13 mouse cellular contexts compared by ENCODE assay signal in genomic region chr13:78183986-78184385, GRCm38 (mm10). TPM values are rescaled to one million over a fixed set of nuclear protein-coding genes. Genes with fewer than 3 reads are reported as not detected.
DNase-seq lines count a peak whose midpoint lies in the region; ATAC-seq lines count a peak whose summit lies in the region.
"Had no signal": no experiment of that assay in that cellular context is flagged by ENCODE, and none has a peak within 500 bp of the region (broad histone marks: within the 10 kb centered on the region; RNA-seq: fewer than 3 reads in every experiment).

No protein-coding gene starts in this region.

- H3K9ac ChIP-seq in forebrain, embryonic 14.5 days (ENCODE audit: low read length) = peak overlapping the region; percentile 64
- no peak overlapping the region for H3K9ac ChIP-seq in neural tube, embryonic 14.5 days (replicated peaks; ENCODE audit: low read depth, low read length)
- H3K9ac ChIP-seq: liver, postnatal 0 days had no signal

- peak overlapping the region; percentile 17; the same call in 1 of the 2 replicates for H3K4me3 ChIP-seq in forebrain, embryonic 14.5 days (ENCODE audit: low read depth, low read length)
- H3K4me3 ChIP-seq in midbrain, embryonic 10.5 days = peak overlapping the region; percentile 56
- no peak overlapping the region for H3K4me3 ChIP-seq in neural tube, embryonic 14.5 days (ENCODE audit: low read depth, low read length)
- H3K4me3 ChIP-seq: megakaryocyte, embryonic 14.5 days had no signal

- no peaks in the 10 kb centered on the region for H3K9me3 ChIP-seq in forebrain, embryonic 14.5 days (replicated peaks; ENCODE audit: control insufficient read depth, low read length)
- H3K9me3 ChIP-seq in midbrain, embryonic 10.5 days (replicated peaks) = no peaks in the 10 kb centered on the region
- H3K9me3 ChIP-seq in neural tube, embryonic 14.5 days (ENCODE audit: control insufficient read depth, low read length) = no peaks in the 10 kb centered on the region
- H3K9me3 ChIP-seq: G1E had no signal

- H3K4me2 ChIP-seq in forebrain, embryonic 14.5 days (ENCODE audit: low read length) = peak overlapping the region; percentile 55
- no peak overlapping the region for H3K4me2 ChIP-seq in neural tube, embryonic 14.5 days (ENCODE audit: low read depth, low read length)

- H3K36me3 ChIP-seq in forebrain, embryonic 14.5 days (ENCODE audit: control insufficient read depth, insufficient read depth, low read length) = peaks cover 15% of the 10 kb centered on the region
- H3K36me3 ChIP-seq in midbrain, embryonic 10.5 days = peaks cover 17% of the 10 kb centered on the region
- H3K36me3 ChIP-seq in neural tube, embryonic 14.5 days (ENCODE audit: control insufficient read depth, insufficient read depth, low read length) = no peaks in the 10 kb centered on the region
- H3K36me3 ChIP-seq: G1E had no signal

- H3K4me1 ChIP-seq in forebrain, embryonic 14.5 days (ENCODE audit: control insufficient read depth, insufficient read depth, low read length) = peaks cover 17% of the 10 kb centered on the region
- peaks cover 95% of the 10 kb centered on the region for H3K4me1 ChIP-seq in midbrain, embryonic 10.5 days
- peaks cover 5% of the 10 kb centered on the region; the same call in 1 of the 2 replicates for H3K4me1 ChIP-seq in neural tube, embryonic 14.5 days (ENCODE audit: control insufficient read depth, insufficient read depth, low read length)

- peak; percentile 30 to 54 for DNase-seq in layer of hippocampus, postnatal 10 days (ENCODE audit: low spot score in 2 of 2)
- no peak for DNase-seq in layer of hippocampus, adult 11-12 months (ENCODE audit: low spot score)
- peak; percentile 82 for DNase-seq in forebrain, embryonic 14.5 days (ENCODE audit: low spot score)
- peak; percentile 74 for DNase-seq in midbrain, embryonic 10.5 days (ENCODE audit: low spot score)
- no peak for DNase-seq in cerebellum, postnatal 14 days
- DNase-seq in thymus, postnatal 14 days = no peak
- DNase-seq: kidney, adult 18-20 months; liver, postnatal 0 days had no signal

- peak; percentile 57 for ATAC-seq in forebrain, embryonic 14.5 days
- peak; percentile 39; the same call in 1 of the 2 replicates for ATAC-seq in neural tube, embryonic 14.5 days (ENCODE audit: low read depth)
- no peak for ATAC-seq in inflammation-experienced regulatory T-cells, adult 6 months
- ATAC-seq: liver, postnatal 0 days had no signal

- WGBS in forebrain, embryonic 14.5 days = 7% methylated on average over 5 of the region's 5 CpGs
- WGBS in midbrain, embryonic 10.5 days = 2% methylated on average over 5 of the region's 5 CpGs
- WGBS in neural tube, embryonic 14.5 days = 11% methylated on average over 5 of the region's 5 CpGs

- H3K27ac ChIP-seq in forebrain, embryonic 14.5 days (ENCODE audit: low read depth, low read length) = peak overlapping the region; percentile 96
- peak overlapping the region; percentile 93 for H3K27ac ChIP-seq in midbrain, embryonic 10.5 days (replicated peaks)
- no peak overlapping the region for H3K27ac ChIP-seq in neural tube, embryonic 14.5 days (ENCODE audit: low read depth, low read length)

- H3K27me3 ChIP-seq in forebrain, embryonic 14.5 days (replicated peaks; ENCODE audit: control insufficient read depth, insufficient read depth, low read length) = peaks cover 23% of the 10 kb centered on the region
- H3K27me3 ChIP-seq in midbrain, embryonic 10.5 days (ENCODE audit: low read depth, poor library complexity, severe bottlenecking) = peaks cover 100% of the 10 kb centered on the region
- H3K27me3 ChIP-seq in neural tube, embryonic 14.5 days (ENCODE audit: control insufficient read depth, insufficient read depth, low read length) = no peaks in the 10 kb centered on the region

RNA-seq across cellular contexts. Expression of gene Nr2f1, which starts 15.6 kb away (rescaled TPM):
- total RNA-seq in layer of hippocampus, postnatal 10 days (2021) = 100 to 1,000 TPM; 108 to 121 TPM
- 75.7 and 82.0 TPM in 2 replicates for polyA plus RNA-seq in forebrain, embryonic 14.5 days (2014; fragmentation: Nextera tagmentation; extraction: Ambion mirVana)
- polyA plus RNA-seq in midbrain, embryonic 10.5 days (2016; fragmentation: Nextera tagmentation; extraction: Ambion mirVana) = 53.1 and 57.4 TPM in 2 replicates
- polyA plus RNA-seq in neural tube, embryonic 14.5 days (2014; fragmentation: Nextera tagmentation; extraction: Ambion mirVana) = 48.6 and 50.3 TPM in 2 replicates
- not detected for polyA plus RNA-seq in inflammation-experienced regulatory T-cells, adult 6 months (2017; shearing (Covaris generic))
- total RNA-seq: granulocyte monocyte progenitor cell, adult 5-6 weeks had no signal

Comparison
In these comparisons a context has a peak if more than half of its experiments do, and no peak if none do; other contexts are left out.
1. DNase-seq: peak in layer of hippocampus, postnatal 10 days (2 of 2), forebrain, embryonic 14.5 days (single experiment) and midbrain, embryonic 10.5 days (single experiment); none in layer of hippocampus, adult 11-12 months (single experiment), cerebellum, postnatal 14 days (0 of 2) and thymus, postnatal 14 days (single experiment).
2. RNA of gene Nr2f1, which starts 15.6 kb away (polyA plus RNA-seq): 75.7 to 82.0 TPM in forebrain, embryonic 14.5 days, 53.1 to 57.4 TPM in midbrain, embryonic 10.5 days and 48.6 to 50.3 TPM in neural tube, embryonic 14.5 days; not detected in inflammation-experienced regulatory T-cells, adult 6 months; every median in the first group is over 10 times any median in the second.